17 mouse cellular contexts compared by ENCODE assay signal in the genomic region with DNA sequence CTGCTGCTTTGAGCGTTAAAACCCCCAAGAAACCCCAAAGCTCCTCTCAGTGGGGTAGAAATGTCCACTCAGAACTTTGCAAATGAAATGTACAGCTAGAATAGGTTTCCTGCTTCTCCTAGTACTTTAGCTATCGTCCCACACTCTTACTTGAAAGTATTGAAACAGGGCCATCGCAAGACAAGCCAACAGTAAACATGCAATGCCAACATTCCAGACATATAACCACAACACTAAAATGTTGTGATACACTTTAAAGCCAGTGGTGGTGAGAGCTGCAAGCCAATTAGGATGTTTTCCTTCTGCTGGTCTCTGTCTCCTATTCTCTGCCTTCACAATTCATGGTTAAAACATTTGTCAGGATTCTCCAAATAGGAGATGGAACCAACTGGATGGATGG.
"Had no signal": no experiment of that assay in that cellular context is flagged by ENCODE, and none has a peak within 500 bp of the region (broad histone marks: within the 10 kb centered on the region; RNA-seq: fewer than 3 reads in every experiment).

No protein-coding gene starts in this region.

- H3K27me3 ChIP-seq: liver, embryonic 13.5 days; liver, embryonic 15.5 days; megakaryocyte, embryonic 14.5 days; midbrain, embryonic 13.5 days; midbrain, embryonic 15.5 days; neural tube, embryonic 12.5 days; stomach, embryonic 15.5 days had no signal

- H3K9ac ChIP-seq: liver, embryonic 13.5 days; liver, embryonic 15.5 days; liver, postnatal 0 days; midbrain, embryonic 13.5 days; midbrain, embryonic 15.5 days; neural tube, embryonic 12.5 days; stomach, embryonic 15.5 days had no signal

- H3K9me3 ChIP-seq: liver, embryonic 13.5 days; liver, embryonic 15.5 days; megakaryocyte, embryonic 14.5 days; midbrain, embryonic 13.5 days; midbrain, embryonic 15.5 days; neural tube, embryonic 12.5 days; stomach, embryonic 15.5 days had no signal

- H3K27ac ChIP-seq: liver, embryonic 13.5 days; liver, embryonic 15.5 days; macrophage; midbrain, embryonic 13.5 days; midbrain, embryonic 15.5 days; neural tube, embryonic 12.5 days; stomach, embryonic 15.5 days; stomach, postnatal 0 days had no signal

- H3K4me1 ChIP-seq: liver, embryonic 13.5 days; liver, embryonic 15.5 days; megakaryocyte, embryonic 14.5 days; midbrain, embryonic 13.5 days; midbrain, embryonic 15.5 days; neural tube, embryonic 12.5 days; stomach, embryonic 15.5 days had no signal

- ATAC-seq: liver, postnatal 0 days; midbrain, embryonic 13.5 days; midbrain, embryonic 15.5 days had no signal

- H3K4me3 ChIP-seq: liver, embryonic 13.5 days; liver, embryonic 15.5 days; megakaryocyte, embryonic 14.5 days; midbrain, embryonic 13.5 days; midbrain, embryonic 15.5 days; neural tube, embryonic 12.5 days; stomach, embryonic 15.5 days had no signal

- DNase-seq: liver, embryonic 13.5 days; liver, postnatal 0 days; lung, postnatal 14 days; right cerebral cortex, postnatal 14 days; thymus, adult 2 months; thymus, postnatal 25 days; thymus, postnatal 4 days had no signal

- H3K4me2 ChIP-seq: liver, embryonic 11.5 days; liver, embryonic 13.5 days; liver, embryonic 15.5 days; midbrain, embryonic 11.5 days; midbrain, embryonic 13.5 days; midbrain, embryonic 15.5 days; neural tube, embryonic 12.5 days; stomach, embryonic 15.5 days had no signal

- H3K36me3 ChIP-seq: liver, embryonic 13.5 days; liver, embryonic 15.5 days; midbrain, embryonic 13.5 days; midbrain, embryonic 15.5 days; neural tube, embryonic 12.5 days; stomach, embryonic 15.5 days had no signal
